Mouse (Mus musculus): ENCODE measurements around the gene Msln. TPM values are rescaled to one million over a fixed set of nuclear protein-coding genes. Genes with fewer than 3 reads are reported as not detected.

Msln gene
- total and polyA plus RNA-seq, 3 experiments, result not detected

- Histone ChIP-seq H3K79me2 (ENCODE audit: control insufficient read depth, insufficient read depth, low read length, poor library complexity) (peaks cover 17% of the 10 kb centered on the region), H3K27ac (ENCODE audit: control insufficient read depth, low read depth, low read length) (peak within 1 kb of the TSS; percentile 64), H3K36me3 (ENCODE audit: control insufficient read depth in 1 of 2, insufficient read depth in 2 of 2, low read length in 2 of 2) (peaks cover 0 to 4% of the 10 kb centered on the region in 2 experiments; a peak in 1 of 4 replicates), H3K4me1 (ENCODE audit: control insufficient read depth in 1 of 2, insufficient read depth in 2 of 2, low read length in 2 of 2) (peaks cover 0 to 24% of the 10 kb centered on the region in 2 experiments; a peak in 1 of 4 replicates), H3K4me3 (ENCODE audit: control insufficient read depth in 1 of 2, insufficient read depth in 1 of 2, low read depth in 2 of 2, low read length in 2 of 2) (peak within 1 kb of the TSS; percentile 69 to 95), H3K27me3 (ENCODE audit: control insufficient read depth in 1 of 2, insufficient read depth in 2 of 2, low read length in 2 of 2) (no peaks in the 10 kb centered on the region), H3K9me3 (replicated peaks; ENCODE audit: insufficient read depth, low read length) (no peaks in the 10 kb centered on the region), H3K9ac (ENCODE audit: control insufficient read depth, low read depth, low read length, poor library complexity, severe bottlenecking) (peak within 1 kb of the TSS; percentile 73)
- peak; percentile 96 for DNase-seq (ENCODE audit: low read depth, low spot score)
- TF ChIP-seq HCFC1 (IDR thresholded peaks at IDR 0.05; ENCODE audit: low read depth, low read length) (peak; percentile 39; the same call in 1 of the 2 replicates), MAFK (IDR thresholded peaks at IDR 0.05; ENCODE audit: borderline replicate concordance, low read depth, low read length) (no peak), TCF12 (IDR thresholded peaks at IDR 0.05; ENCODE audit: low read depth, low read length) (no peak; the same call in 1 of the 2 replicates), POLR2A (IDR thresholded peaks at IDR 0.05; ENCODE audit: control insufficient read depth in 1 of 2, insufficient read depth in 1 of 2, low read depth in 1 of 2, low read length in 2 of 2, poor library complexity in 1 of 2) (peak; percentile 82 to 92), USF1 (IDR thresholded peaks at IDR 0.05; ENCODE audit: low read depth, low read length) (no peak), JUND (IDR thresholded peaks at IDR 0.05; ENCODE audit: low read depth, low read length) (no peak), KAT2A (conservative IDR thresholded peaks at IDR 0.05; ENCODE audit: low read depth, low read length) (no peak), ZNF384 (IDR thresholded peaks at IDR 0.05; ENCODE audit: low read depth, low read length) (no peak), ELF1 (IDR thresholded peaks at IDR 0.05; ENCODE audit: low read depth, low read length) (no peak), ZMIZ1 (IDR thresholded peaks at IDR 0.05; ENCODE audit: low read depth, low read length) (peak; percentile 71; the same call in 1 of the 2 replicates), TBP (IDR thresholded peaks at IDR 0.05; ENCODE audit: low read depth, low read length) (peak; percentile 64; the same call in 1 of the 2 replicates), MYB (IDR thresholded peaks at IDR 0.05; ENCODE audit: low read depth, low read length) (no peak), NRF1 (IDR thresholded peaks at IDR 0.05; ENCODE audit: insufficient read depth, low read depth, low read length, poor library complexity, severe bottlenecking) (no peak), RAD21 (IDR thresholded peaks at IDR 0.05; ENCODE audit: low read depth, low read length) (no peak), BHLHE40 (IDR thresholded peaks at IDR 0.05; ENCODE audit: borderline replicate concordance, low read depth, low read length) (no peak), SIN3A (IDR thresholded peaks at IDR 0.05; ENCODE audit: low read length) (peak; percentile 12; the same call in 1 of the 2 replicates), RCOR1 (IDR thresholded peaks at IDR 0.05; ENCODE audit: low read depth, low read length) (no peak), NELFE (IDR thresholded peaks at IDR 0.05; ENCODE audit: low read depth, low read length) (peak; percentile 85), USF2 (IDR thresholded peaks at IDR 0.05; ENCODE audit: borderline replicate concordance in 1 of 2, insufficient read depth in 1 of 2, low read depth in 1 of 2, low read length in 2 of 2) (no peak), MEF2A (IDR thresholded peaks at IDR 0.05; ENCODE audit: extremely low read depth, insufficient replicate concordance, low read depth, low read length, poor library complexity, severe bottlenecking) (no peak), POLR2AphosphoS2 (IDR thresholded peaks at IDR 0.05; ENCODE audit: low read length) (peak; percentile 56; the same call in 1 of the 2 replicates), E2F4 (IDR thresholded peaks at IDR 0.05; ENCODE audit: borderline replicate concordance, low read depth, low read length) (no peak), ZKSCAN1 (IDR thresholded peaks at IDR 0.05; ENCODE audit: low read depth, low read length) (no peak), EP300 (IDR thresholded peaks at IDR 0.05; ENCODE audit: low read depth in 1 of 2, low read length in 2 of 2) (no peak), ETS1 (IDR thresholded peaks at IDR 0.05; ENCODE audit: low read depth, low read length) (no peak), SMC3 (IDR thresholded peaks at IDR 0.05; ENCODE audit: low read depth, low read length) (no peak), TAL1 (IDR thresholded peaks at IDR 0.05; ENCODE audit: low read length) (no peak), GATA1 (IDR thresholded peaks at IDR 0.05; ENCODE audit: low read depth, low read length) (no peak), CHD2 (IDR thresholded peaks at IDR 0.05; ENCODE audit: low read length) (no peak), CTCF (IDR thresholded peaks at IDR 0.05 in 2 of 3, conservative IDR thresholded peaks at IDR 0.05 in 1 of 3; ENCODE audit: control insufficient read depth in 1 of 3, insufficient read depth in 1 of 3, low read depth in 2 of 3, low read length in 3 of 3, poor library complexity in 1 of 3, severe bottlenecking in 1 of 3) (no peak), MAZ (IDR thresholded peaks at IDR 0.05; ENCODE audit: low read depth, low read length) (no peak), MYC (IDR thresholded peaks at IDR 0.05; ENCODE audit: low read depth, low read length) (no peak), CHD1 (IDR thresholded peaks at IDR 0.05; ENCODE audit: low read depth, low read length) (no peak), UBTF (IDR thresholded peaks at IDR 0.05; ENCODE audit: borderline replicate concordance, insufficient read depth, low read depth, low read length) (no peak), GABPA (IDR thresholded peaks at IDR 0.05; ENCODE audit: low read depth, low read length) (no peak), MXI1 (IDR thresholded peaks at IDR 0.05; ENCODE audit: low read depth, low read length) (peak; percentile 17; the same call in 1 of the 2 replicates), POLR2AphosphoS5 (IDR thresholded peaks at IDR 0.05; ENCODE audit: borderline replicate concordance, low read depth, low read length) (peak; percentile 56; the same call in 1 of the 2 replicates)
These were observed 42.8 kb upstream of the Msln start, which contains the start of gene Metrn for GRCm38 (mm10) chr17:25796951-25797369. Gene Metrn (minus strand): TSS chr17:25797136.
